Mouse (Mus musculus): ENCODE measurements around the gene Asxl2.
"Not testable (repeated sequence)": the region's sequence is repeated elsewhere in the genome, so short reads cannot be mapped to it uniquely, and the experiment has no call there.

Asxl2 gene

GRCm38 (mm10) chr12:3427891-3428775 is 1.5 kb downstream of the Asxl2 start:
- no peak for DNase-seq

- DNase-seq, result peak; percentile 29
Observed at GRCm38 (mm10) chr12:3429681-3430442, 3.2 kb downstream of the Asxl2 start.

- DNase-seq, result no peak
Observed at GRCm38 (mm10) chr12:3430443-3430753, 3.7 kb downstream of the Asxl2 start.

- DNase-seq, result no peak
Observed at GRCm38 (mm10) chr12:3430985-3431384, 4.3 kb downstream of the Asxl2 start.

- no peak for DNase-seq
Observed at GRCm38 (mm10) chr12:3433736-3434135, 7.1 kb downstream of the Asxl2 start.

- no peak for DNase-seq
Observed at GRCm38 (mm10) chr12:3436446-3436845, 9.8 kb downstream of the Asxl2 start.

GRCm38 (mm10) chr12:3437815-3438214 is 11.2 kb downstream of the Asxl2 start:
- no peak for DNase-seq

- DNase-seq, result no peak
Observed at GRCm38 (mm10) chr12:3440916-3441315, 14.3 kb downstream of the Asxl2 start.

- DNase-seq, result no peak
Observed at GRCm38 (mm10) chr12:3441361-3441760, 14.7 kb downstream of the Asxl2 start.

GRCm38 (mm10) chr12:3453554-3453953 is 26.9 kb downstream of the Asxl2 start:
- no peak for DNase-seq

GRCm38 (mm10) chr12:3463087-3463486 is 36.4 kb downstream of the Asxl2 start:
- no peak for DNase-seq

- no peak for DNase-seq
Observed at GRCm38 (mm10) chr12:3499662-3500061, 73.0 kb downstream of the Asxl2 start.

GRCm38 (mm10) chr12:3500071-3500470 is 73.4 kb downstream of the Asxl2 start:
- peak; percentile 11 for DNase-seq

GRCm38 (mm10) chr12:3518665-3519297 is 92.1 kb downstream of the Asxl2 start:
- DNase-seq, result no peak

GRCm38 (mm10) chr12:3521806-3522205 is 95.1 kb downstream of the Asxl2 start:
- DNase-seq, result not testable (repeated sequence)

- no peak for DNase-seq
Observed at GRCm38 (mm10) chr12:3525536-3525935, 98.9 kb downstream of the Asxl2 start.

GRCm38 (mm10) chr12:3535446-3535845 is 108.8 kb downstream of the Asxl2 start:
- DNase-seq, result not testable (repeated sequence)

GRCm38 (mm10) chr12:3537616-3538015 is 111.0 kb downstream of the Asxl2 start:
- DNase-seq, result peak; percentile 8

- DNase-seq, result no peak
Observed at GRCm38 (mm10) chr12:3538036-3538435, 111.4 kb downstream of the Asxl2 start.

GRCm38 (mm10) chr12:3539605-3540004 is 112.9 kb downstream of the Asxl2 start:
- DNase-seq, result no peak

- no peak for DNase-seq
Observed at GRCm38 (mm10) chr12:3540871-3541270, 114.2 kb downstream of the Asxl2 start.

- no peak for DNase-seq
Observed at GRCm38 (mm10) chr12:3545451-3545850, 118.8 kb downstream of the Asxl2 start.

GRCm38 (mm10) chr12:3546121-3546658 is 119.5 kb downstream of the Asxl2 start:
- no peak for DNase-seq

Data from kidney, adult 18-20 months (tissue).